Mouse (Mus musculus): ENCODE results near the gene Creg2.

- TF ChIP-seq CTCF (IDR thresholded peaks at IDR 0.05), result no peak
- no peak for TF ChIP-seq EP300 (IDR thresholded peaks at IDR 0.05)
These were observed 12.9 kb upstream of the Creg2 start for GRCm38 (mm10) chr1:39664039-39664625.

Data from lung, postnatal 0 days (tissue).